Mouse (Mus musculus) layer of hippocampus, postnatal 10 days (tissue): ENCODE results near the gene Olfr1305. TPM values are rescaled to one million over a fixed set of nuclear protein-coding genes. Genes with fewer than 3 reads are reported as not detected.

ENCODE experiments used
- DNase-seq, 2 experiments: peaks; one replicate each; pipeline ENCODE4 v3.0.0; 2021; ENCODE audit warnings: low spot score in 2 of 2
- long read RNA-seq: library from polyadenylated mRNA; stranded (forward); transcript quantifications from one replicate; pipeline ENCODE4 v2.0.0, GENCODE M21; 2023
- total RNA-seq, 2 experiments: library from RNA; stranded (reverse); gene quantifications; 2 replicates each; pipeline ENCODE4 v1.2.3; 2021

Olfr1305 gene
- not detected for total RNA-seq
- long read RNA-seq: 0 reads

DNA sequence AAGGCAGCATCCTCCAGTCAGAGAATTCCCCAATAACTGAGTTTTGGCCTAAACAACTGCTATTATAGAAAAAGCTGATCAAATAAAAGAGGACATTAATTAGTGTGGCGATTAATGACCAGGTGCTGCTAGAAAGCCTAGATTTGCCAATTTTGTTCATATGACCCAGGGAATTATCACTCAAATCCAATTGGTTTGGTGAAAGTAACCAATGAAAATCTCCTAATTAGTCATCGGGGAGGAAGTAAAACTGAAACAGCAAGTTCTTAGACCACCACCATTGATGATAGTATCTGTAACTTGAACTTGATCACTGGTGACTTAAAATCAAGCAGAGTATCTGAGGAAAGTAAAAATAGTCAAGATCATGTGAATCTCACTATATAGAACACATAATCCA lies at the start of gene Olfr1305:
Gene Olfr1305 (minus strand): TSS at position 101 of the 400 bp plus-strand sequence.
- no peak for DNase-seq

GRCm38 (mm10) chr2:111916171-111916570 lies 39.2 kb upstream of the Olfr1305 start, which contains the start of gene Olfr1306:
TSS of gene Olfr1306 (minus strand) at chr2:111916271.
- no peak for DNase-seq

DNA sequence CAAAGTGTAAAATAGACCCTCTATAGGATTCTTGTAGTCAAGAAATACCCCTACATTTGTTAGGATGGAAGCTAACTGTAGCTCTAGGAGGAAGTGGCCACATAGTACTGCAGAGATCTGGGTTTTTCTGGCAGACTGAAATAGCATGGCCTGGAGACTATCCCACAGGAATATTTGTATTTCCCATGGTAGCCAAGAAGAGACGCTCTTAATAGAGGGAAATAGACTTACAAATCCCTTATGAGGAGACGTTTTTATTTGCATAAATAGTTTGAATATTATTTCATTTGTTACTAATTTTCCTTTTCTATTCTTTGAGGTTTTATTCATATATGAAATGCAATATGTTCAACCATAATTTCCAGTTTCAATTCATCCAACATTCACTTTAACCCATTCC lies 56.7 kb downstream of the Olfr1305 start, which contains the start of gene Olfr1303:
Gene Olfr1303 (minus strand): TSS at position 101 of the 400 bp plus-strand sequence.
- no peak for DNase-seq

Other genes with a start within 250 kb of the Olfr1305 start
- not detected for gene Olfr1298, start 227.9 kb downstream of the Olfr1305 start, total RNA-seq
- not detected for gene Olfr1299, start 215.7 kb downstream of the Olfr1305 start, total RNA-seq
- gene Olfr1301, start 126.1 kb downstream of the Olfr1305 start, total RNA-seq: not detected
- not detected for gene Olfr1302, start 99.7 kb downstream of the Olfr1305 start, total RNA-seq
- gene Olfr1303, start 56.8 kb downstream of the Olfr1305 start, total RNA-seq: not detected
- gene Olfr1306, start 39.1 kb upstream of the Olfr1305 start, total RNA-seq: not detected
- under 1 TPM; 0.02 to 0.04 TPM for gene Olfr1307, start 72.3 kb upstream of the Olfr1305 start, total RNA-seq
- not detected for gene Olfr1308, start 87.8 kb upstream of the Olfr1305 start, total RNA-seq
- gene Olfr1309, start 113.1 kb upstream of the Olfr1305 start, total RNA-seq: not detected
- not detected for gene Olfr1310, start 135.6 kb upstream of the Olfr1305 start, total RNA-seq
- gene Olfr1311, start 147.3 kb upstream of the Olfr1305 start, total RNA-seq: not detected
- gene Olfr1312, start 173.1 kb upstream of the Olfr1305 start, total RNA-seq: not detected
- gene Olfr1313, start 200.7 kb upstream of the Olfr1305 start, total RNA-seq: not detected
- gene Olfr1314, start 219.6 kb upstream of the Olfr1305 start, total RNA-seq: not detected
- gene Olfr1315-ps1, start 238.3 kb upstream of the Olfr1305 start, total RNA-seq: not detected